Mouse (Mus musculus) spleen, adult 2 months (tissue): ENCODE data around the gene Rims1.

Experiments
- CTCF ChIP-seq: fragments of 200-500 bp; IDR thresholded peaks from 2 replicates; pipeline ENCODE4 v1.5.1; 2011; ENCODE audit warnings: mild to moderate bottlenecking, inconsistent platforms; ENCODE audit not compliant: insufficient read depth, insufficient read length, insufficient replicate concordance; ENCODE audit errors: extremely low read depth
- POLR2A ChIP-seq: fragments of 200-500 bp; IDR thresholded peaks from 2 replicates; pipeline ENCODE4 v1.6.1; 2011; ENCODE audit warnings: low read depth, low read length, inconsistent platforms

DNA sequence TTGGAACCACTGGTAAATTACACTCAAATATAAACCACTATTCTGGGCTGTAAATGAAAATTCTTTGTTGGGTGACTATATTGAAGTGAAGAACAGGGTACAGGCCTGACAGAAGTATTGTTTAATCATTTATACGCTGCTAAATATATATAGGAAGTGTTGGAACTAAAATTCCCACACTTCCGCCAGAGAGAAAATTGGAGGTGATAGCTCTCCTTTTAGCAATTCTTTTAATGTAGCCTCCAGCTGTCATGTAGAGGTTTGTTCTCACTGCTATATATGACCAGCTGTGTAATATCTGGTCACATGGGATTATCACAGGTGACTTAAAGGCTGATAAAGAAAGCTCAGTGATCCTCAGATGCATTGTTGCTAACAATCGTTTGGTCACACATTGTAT is 144.0 kb downstream of the Rims1 start:
- TF ChIP-seq CTCF (no peak), POLR2A (no peak)
